Mouse (Mus musculus) subcutaneous adipose tissue, adult 2 months (tissue): Measurements from ENCODE around the gene Xlr5a. TPM values are rescaled to one million over a fixed set of nuclear protein-coding genes. Genes with fewer than 3 reads are reported as not detected.

Experiments used
- polyA plus RNA-seq: library from polyadenylated mRNA; depleted of rRNA; stranded (reverse); fragments of >200 nt; gene quantifications from 2 replicates; pipeline ENCODE4 v1.2.3, GENCODE M21; 2012; ENCODE audit warnings: low replicate concordance; rRNA removed

The Xlr5a gene
- polyA plus RNA-seq = not detected in 2 replicates

DNA sequence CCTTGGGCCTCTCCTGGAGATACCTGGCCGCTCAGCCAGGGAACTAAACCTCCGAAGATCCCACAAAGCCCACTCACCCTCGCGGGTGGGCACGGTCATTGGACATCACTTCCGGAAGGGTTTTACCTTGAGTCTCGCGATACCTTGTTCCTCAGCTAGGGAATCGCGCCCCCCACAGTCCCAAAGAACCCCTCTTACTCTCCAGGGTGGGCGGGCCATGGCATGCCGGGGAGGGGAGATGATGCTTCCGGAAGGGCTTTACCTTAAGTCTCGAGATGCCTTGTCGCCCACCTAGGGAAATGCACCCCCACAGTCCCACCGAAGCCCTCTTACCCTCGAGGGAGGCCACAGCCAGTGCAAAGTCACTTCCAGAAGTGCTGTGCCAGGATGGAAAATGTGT lies at the start of gene Xlr5a, which contains the start of gene Xlr5c:
TSS of gene Xlr5a (minus strand) at position 101 of the 400 bp plus-strand sequence.
TSS of gene Xlr5c (minus strand) at position 101 of the 400 bp plus-strand sequence.

DNA sequence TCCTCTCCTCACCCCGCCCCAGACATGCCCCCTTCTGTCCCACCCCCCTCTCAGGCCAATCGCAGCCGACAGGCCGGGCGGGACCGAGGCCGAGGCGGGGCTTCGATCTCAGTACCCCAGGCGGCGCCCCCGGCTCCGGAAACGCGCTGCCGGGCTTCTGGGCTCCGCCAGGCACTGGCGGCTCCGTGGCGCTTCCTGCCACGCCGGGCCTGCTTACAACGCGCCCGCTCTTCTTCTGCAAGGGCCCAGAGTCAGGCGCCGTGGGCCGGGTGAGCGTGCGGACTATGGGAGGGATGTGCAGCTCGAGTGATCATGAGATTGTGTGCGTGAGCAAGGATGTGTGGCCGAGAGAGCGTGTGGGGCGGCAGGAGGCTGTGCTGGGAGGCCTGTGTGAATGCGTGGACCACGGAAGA lies 49.7 kb upstream of the Xlr5a start, which contains the start of gene Zfp275:
TSS of gene Zfp275 (plus strand) at position 139 of the 413 bp plus-strand sequence.

DNA sequence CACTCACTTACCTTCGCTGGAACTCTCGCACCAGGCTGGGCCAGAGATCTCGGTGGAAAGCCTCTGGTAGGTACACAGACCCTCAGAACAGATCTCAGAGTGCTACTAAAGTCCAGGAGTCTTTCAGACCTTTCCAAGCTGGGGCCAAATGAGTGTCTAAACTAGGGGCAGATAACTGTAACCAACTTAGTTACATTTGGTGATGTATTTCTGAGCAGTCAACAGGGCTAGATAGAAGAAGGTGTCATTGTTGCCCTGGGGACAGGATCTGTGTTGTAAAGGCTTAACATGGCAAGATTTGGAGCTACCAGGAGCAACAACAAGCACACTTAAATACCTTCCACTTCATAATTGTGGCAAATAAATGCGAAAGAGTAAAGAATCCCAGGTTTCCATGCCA lies 44.0 kb upstream of the Xlr5a start, which contains the start of gene Gm45015:
TSS of gene Gm45015 (minus strand) at position 101 of the 400 bp plus-strand sequence.

DNA sequence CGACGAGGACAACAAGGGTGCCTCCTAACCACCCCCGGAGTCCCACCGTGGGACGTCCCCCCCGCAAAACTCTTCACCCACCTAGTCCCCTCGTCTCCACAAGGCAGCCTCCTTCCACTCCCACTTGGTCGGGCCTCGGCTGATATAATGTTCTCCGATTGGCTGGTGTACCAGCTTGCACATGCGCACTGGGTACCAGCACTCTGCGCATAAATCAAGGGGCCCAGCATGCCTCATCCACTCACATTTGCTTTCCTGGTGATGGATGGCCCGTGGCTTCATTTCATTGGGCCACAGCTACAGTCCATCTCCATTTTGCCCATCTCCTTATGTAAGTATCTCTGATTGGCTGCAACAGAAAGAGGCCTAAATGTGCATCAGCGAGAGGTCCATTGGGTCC lies 27.5 kb downstream of the Xlr5a start, which contains the start of gene Xlr3c:
TSS of gene Xlr3c (minus strand) at position 121 of the 400 bp plus-strand sequence.

DNA sequence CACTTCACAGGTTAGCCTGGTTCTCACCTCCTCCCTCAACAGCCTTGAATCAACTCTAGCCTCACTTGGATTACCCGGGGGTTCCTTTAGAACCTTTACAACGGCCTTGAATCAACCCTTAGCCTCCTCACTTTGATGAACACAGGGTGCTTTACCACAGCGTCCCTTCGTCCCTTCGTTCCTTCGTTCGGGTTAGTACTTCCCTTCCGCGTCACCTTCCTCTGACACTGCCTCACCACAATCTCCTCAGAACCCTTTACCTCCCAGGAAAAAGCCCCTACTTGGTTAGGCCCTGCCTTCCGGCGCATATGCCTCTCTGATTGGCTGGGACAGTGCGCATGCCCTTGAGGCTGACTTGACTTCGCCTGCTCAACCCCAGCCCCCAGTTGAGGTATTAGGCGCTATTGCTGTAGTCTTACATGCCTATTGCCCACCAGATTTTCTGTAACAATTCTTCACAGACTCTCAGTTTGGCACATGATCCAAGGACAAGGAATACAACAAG lies 49.9 kb downstream of the Xlr5a start, which contains the start of gene Xlr4c:
TSS of gene Xlr4c (minus strand) at position 310 of the 505 bp plus-strand sequence.

DNA sequence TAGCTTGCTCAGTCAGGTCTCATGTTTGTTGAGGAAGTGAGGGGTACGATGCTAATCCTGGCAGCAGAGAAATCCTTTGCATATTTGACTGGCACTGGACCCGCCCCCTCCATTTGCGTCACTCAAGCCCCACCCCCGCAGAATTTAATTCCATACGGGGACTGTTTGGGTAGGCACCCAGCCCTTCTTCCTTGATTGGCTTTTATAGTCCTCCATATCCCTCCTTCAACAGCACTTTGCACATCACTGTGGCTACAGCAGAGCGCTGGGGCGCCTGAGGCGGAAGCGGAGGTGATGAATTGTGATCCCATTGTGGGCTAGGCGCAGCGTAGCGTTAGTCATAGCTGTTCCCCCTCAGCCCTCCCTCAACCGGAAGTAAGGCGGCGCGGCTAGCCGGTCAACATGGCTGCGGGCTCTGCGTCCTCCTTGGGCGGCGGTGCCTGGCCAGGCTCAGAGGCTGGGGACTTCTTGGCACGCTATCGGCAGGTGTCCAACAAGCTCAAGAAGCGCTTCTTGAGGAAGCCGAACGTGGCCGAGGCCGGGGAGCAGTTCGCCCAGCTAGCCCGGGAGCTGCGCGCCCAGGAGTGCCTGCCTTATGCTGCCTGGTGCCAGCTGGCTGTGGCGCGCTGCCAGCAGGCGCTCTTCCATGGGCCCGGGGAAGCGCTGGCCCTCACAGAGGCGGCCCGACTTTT lies 64.7 kb downstream of the Xlr5a start, which contains the start of gene F8a:
TSS of gene F8a (plus strand) at position 378 of the 692 bp plus-strand sequence.

DNA sequence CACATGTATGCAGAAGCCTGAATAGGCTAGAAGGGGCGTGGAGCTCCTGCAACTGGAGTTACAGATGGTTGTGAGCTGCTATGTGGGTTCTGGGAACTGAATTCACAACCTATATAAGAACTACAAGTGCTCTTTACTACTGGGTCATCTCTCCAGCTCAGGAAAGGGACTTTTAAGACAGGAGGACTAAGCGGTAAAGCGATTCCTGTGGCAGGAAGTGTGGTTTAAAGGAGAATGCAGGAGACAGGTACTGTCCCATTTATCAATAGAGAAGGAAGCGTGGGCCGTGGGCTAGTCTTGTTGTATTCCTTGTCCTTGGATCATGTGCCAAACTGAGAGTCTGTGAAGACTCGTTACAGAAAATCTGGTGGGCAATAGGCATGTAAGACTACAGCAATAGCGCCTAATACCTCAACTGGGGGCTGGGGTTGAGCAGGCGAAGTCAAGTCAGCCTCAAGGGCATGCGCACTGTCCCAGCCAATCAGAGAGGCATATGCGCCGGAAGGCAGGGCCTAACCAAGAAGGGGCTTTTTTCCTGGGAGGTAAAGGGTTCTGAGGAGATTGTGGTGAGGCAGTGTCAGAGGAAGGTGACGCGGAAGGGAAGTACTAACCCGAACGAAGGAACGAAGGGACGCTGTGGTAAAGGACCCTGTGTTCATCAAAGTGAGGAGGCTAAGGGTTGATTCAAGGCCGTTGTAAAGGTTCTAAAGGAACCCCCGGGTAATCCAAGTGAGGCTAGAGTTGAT lies 78.8 kb downstream of the Xlr5a start, which contains the start of gene Xlr4b:
TSS of gene Xlr4b (plus strand) at position 515 of the 746 bp plus-strand sequence.

DNA sequence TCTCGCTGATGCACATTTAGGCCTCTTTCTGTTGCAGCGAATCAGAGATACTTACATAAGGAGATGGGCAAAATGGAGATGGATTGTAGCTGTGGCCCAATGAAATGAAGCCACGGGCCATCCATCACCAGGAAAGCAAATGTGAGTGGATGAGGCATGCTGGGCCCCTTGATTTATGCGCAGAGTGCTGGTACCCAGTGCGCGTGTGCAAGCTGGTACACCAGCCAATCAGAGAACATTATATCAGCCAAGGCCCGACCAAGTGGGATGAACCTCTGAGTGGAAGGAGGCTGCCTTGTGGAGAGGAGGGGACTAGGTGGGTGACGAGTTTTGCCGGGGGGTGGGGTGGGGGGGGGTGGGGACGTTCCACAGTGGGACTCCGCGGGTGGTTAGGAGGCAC lies 100.8 kb downstream of the Xlr5a start, which contains the start of gene Xlr3b:
TSS of gene Xlr3b (plus strand) at position 274 of the 400 bp plus-strand sequence.

DNA sequence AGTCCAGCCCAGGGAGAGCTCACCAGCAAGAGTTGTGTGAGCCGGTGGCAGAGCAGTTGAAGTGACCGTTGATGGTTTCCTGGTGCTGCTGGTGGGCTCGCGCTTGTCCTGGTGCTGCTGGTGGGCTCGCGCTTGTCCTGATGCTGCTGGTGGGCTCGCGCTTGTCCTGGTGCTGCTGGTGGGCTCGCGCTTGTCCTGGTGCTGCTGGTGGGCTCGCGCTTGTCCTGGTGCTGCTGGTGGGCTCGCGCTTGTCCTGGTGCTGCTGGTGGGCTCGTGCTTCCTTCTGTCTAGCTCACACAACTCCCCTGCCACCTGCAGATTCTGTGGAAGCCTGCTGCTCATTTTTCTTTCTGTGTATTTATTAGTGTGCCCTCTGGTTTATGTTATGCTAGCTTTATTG lies 115.9 kb downstream of the Xlr5a start, which contains the start of gene Spin2d:
TSS of gene Spin2d (minus strand) at position 101 of the 400 bp plus-strand sequence.

DNA sequence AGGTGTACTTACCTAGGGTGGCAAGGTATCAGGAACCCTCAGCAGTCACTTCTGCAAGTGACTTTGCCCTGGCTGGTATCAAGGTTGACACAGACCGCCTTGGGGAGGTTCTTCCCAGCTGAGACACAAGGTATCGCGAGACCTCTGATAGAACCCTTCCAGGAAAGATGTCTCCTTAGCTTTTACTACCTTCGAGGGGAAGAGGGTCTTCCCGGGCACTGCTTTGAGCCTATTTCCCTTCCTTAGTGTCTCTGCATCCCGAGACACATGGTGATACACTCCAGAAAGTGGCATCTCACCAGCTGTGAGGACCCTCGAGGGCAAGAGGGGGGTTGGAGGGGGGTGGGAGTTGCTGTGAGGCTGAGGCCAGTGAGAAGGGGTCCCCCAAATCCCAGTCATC lies 143.4 kb downstream of the Xlr5a start, which contains the start of gene DXBay18:
TSS of gene DXBay18 (minus strand) at position 101 of the 400 bp plus-strand sequence.

DNA sequence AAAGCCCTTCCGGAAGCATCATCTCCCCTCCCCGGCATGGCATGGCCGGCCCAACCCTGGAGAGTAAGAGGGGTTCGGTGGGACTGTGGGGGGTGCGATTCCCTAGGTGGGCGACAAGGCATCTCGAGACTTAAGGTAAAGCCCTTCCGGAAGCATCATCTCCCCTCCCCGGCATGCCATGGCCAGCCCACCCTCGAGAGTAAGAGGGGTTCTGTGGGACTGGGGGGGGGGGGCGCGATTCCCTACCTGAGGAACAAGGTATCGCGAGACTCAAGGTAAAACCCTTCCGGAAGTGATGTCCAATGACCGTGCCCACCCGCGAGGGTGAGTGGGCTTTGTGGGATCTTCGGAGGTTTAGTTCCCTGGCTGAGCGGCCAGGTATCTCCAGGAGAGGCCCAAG lies 144.3 kb downstream of the Xlr5a start, which contains the start of gene Xlr5b:
TSS of gene Xlr5b (plus strand) at position 301 of the 400 bp plus-strand sequence.

DNA sequence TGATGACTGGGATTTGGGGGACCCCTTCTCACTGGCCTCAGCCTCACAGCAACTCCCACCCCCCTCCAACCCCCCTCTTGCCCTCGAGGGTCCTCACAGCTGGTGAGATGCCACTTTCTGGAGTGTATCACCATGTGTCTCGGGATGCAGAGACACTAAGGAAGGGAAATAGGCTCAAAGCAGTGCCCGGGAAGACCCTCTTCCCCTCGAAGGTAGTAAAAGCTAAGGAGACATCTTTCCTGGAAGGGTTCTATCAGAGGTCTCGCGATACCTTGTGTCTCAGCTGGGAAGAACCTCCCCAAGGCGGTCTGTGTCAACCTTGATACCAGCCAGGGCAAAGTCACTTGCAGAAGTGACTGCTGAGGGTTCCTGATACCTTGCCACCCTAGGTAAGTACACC lies 176.0 kb downstream of the Xlr5a start, which contains the start of gene Gm14685:
TSS of gene Gm14685 (plus strand) at position 301 of the 400 bp plus-strand sequence.

DNA sequence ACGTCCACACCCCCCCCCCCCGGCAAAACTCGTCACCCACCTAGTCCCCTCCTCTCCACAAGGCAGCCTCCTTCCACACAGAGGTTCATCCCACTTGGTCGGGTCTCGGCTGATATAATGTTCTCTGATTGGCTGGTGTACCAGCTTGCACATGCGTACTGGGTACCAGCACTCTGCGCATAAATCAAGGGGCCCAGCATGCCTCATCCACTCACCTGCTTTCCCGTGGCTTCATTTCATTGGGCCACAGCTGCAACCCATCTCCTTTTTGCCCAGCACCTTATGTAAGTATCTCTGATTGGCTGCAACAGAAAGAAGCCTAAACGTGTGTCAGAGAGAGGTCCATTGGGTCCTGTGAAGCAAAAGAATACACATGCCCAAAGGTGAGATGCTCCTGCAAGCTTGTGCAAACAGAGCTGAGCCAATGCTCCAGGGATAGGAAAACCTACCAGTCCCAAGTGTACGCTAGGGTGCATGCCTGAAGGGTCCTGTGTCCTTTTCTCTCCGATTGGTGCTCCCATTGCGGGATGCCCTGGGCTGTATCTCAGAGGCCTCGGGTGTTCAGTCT lies 195.8 kb downstream of the Xlr5a start, which contains the start of gene Xlr3a:
TSS of gene Xlr3a (minus strand) at position 155 of the 568 bp plus-strand sequence.

DNA sequence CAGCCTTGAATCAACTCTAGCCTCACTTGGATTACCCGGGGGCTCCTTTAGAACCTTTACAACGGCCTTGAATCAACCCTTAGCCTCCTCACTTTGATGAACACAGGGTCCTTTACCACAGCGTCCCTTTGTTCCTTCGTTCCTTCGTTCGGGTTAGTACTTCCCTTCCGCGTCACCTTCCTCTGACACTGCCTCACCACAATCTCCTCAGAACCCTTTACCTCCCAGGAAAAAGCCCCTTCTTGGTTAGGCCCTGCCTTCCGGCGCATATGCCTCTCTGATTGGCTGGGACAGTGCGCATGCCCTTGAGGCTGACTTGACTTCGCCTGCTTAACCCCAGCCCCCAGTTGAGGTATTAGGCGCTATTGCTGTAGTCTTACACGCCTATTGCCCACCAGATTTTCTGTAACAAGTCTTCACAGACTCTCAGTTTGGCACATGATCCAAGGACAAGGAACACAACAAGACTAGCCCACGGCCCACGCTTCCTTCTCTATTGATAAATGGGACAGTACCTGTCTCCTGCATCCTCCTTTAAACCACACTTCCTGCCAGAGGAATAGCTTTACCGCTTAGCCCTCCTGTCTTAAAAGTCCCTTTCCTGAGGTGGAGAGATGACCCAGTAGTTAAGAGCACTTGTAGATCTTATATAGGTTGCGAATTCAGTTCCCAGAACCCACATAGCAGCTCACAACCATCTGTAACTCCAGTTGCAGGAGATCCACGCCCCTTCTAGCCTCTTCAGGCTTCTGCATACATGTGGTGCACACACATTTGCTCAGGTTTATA lies 210.3 kb downstream of the Xlr5a start, which contains the start of gene Xlr4a:
TSS of gene Xlr4a (minus strand) at position 212 of the 789 bp plus-strand sequence.

DNA sequence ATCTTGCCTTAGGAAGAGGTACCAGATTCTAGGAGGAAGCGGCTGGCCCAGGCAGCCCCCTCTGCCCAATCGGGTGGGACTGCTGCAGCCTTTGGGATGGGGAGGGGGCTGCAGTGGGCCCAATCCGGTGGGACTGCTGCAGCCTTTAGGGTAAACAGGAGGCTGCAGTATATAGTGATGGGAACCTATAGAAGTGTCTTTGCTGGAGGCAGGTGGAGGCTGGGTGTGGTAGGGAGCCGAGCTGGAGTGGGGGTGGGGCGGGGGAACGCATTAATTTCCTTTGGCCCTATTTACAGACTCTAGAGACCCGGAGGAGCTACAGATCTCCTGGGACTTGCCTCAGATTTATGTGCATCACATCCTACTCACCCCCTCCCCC lies 228.4 kb downstream of the Xlr5a start, which contains the start of gene Pnma3:
TSS of gene Pnma3 (plus strand) at position 373 of the 379 bp plus-strand sequence.

Other genes starting within 250 kb of the Xlr5a start
- 0.18 TPM in 1 of 2 replicates, not detected in the other for gene Pnma3, start 228.2 kb downstream of the Xlr5a start, polyA plus RNA-seq
- gene Xlr4a, start 210.5 kb downstream of the Xlr5a start, polyA plus RNA-seq = 0.17 TPM in 1 of 2 replicates, not detected in the other
- 0.40 and 1.2 TPM in 2 replicates for gene Xlr3a, start 195.9 kb downstream of the Xlr5a start, polyA plus RNA-seq
- gene Gm14685, start 175.9 kb downstream of the Xlr5a start, polyA plus RNA-seq = 0.08 and 0.09 TPM in 2 replicates
- gene Xlr5b, start 144.2 kb downstream of the Xlr5a start, polyA plus RNA-seq = not detected in 2 replicates
- not detected in 2 replicates for gene DXBay18, start 143.5 kb downstream of the Xlr5a start, polyA plus RNA-seq
- not detected in 2 replicates for gene Spin2d, start 116.0 kb downstream of the Xlr5a start, polyA plus RNA-seq
- gene Xlr3b, start 100.8 kb downstream of the Xlr5a start, polyA plus RNA-seq = 0.82 and 4.4 TPM in 2 replicates
- 0.48 and 1.5 TPM in 2 replicates for gene Xlr4b, start 78.6 kb downstream of the Xlr5a start, polyA plus RNA-seq
- gene F8a, start 64.7 kb downstream of the Xlr5a start, polyA plus RNA-seq = 7.5 and 8.9 TPM in 2 replicates
- 0.40 TPM in 1 of 2 replicates, not detected in the other for gene Xlr4c, start 49.8 kb downstream of the Xlr5a start, polyA plus RNA-seq
- gene Xlr3c, start 27.6 kb downstream of the Xlr5a start, polyA plus RNA-seq = 0.13 and 0.29 TPM in 2 replicates
- not detected in 2 replicates for gene Xlr5c, start within 50 bp of the Xlr5a start, polyA plus RNA-seq
- gene Gm45015, start 43.9 kb upstream of the Xlr5a start, polyA plus RNA-seq = not detected in 2 replicates
- gene Zfp275, start 49.6 kb upstream of the Xlr5a start, polyA plus RNA-seq = 11.0 and 24.4 TPM in 2 replicates
- gene Gm18336, start 105.8 kb upstream of the Xlr5a start, polyA plus RNA-seq = 0.27 and 0.37 TPM in 2 replicates
- gene Zfp92, start 118.1 kb upstream of the Xlr5a start, polyA plus RNA-seq = 0.03 and 0.05 TPM in 2 replicates
- gene Trex2, start 142.4 kb upstream of the Xlr5a start, polyA plus RNA-seq = 0.36 TPM in 1 of 2 replicates, not detected in the other
- gene Haus7, start 166.1 kb upstream of the Xlr5a start, polyA plus RNA-seq = 23.5 and 24.7 TPM in 2 replicates
- 345 and 430 TPM in 2 replicates for gene Bgn, start 190.6 kb upstream of the Xlr5a start, polyA plus RNA-seq
- 0.04 and 0.08 TPM in 2 replicates for gene Atp2b3, start 210.1 kb upstream of the Xlr5a start, polyA plus RNA-seq